Mouse (Mus musculus): Measurements from ENCODE around the gene Eif5a.
"Not testable (repeated sequence)": the region's sequence is repeated elsewhere in the genome, so short reads cannot be mapped to it uniquely, and the experiment has no call there.

Gene Eif5a

GRCm38 (mm10) chr11:69921114-69922011 lies at the start of gene Eif5a:
Gene Eif5a, minus strand, starts transcription at chr11:69921958.
- DNase-seq (ENCODE audit: extremely low spot score, low spot score): peak; percentile 100

- DNase-seq (ENCODE audit: extremely low spot score, low spot score): no peak
Measured at GRCm38 (mm10) chr11:69970775-69971174, 49.0 kb upstream of the Eif5a start.

GRCm38 (mm10) chr11:69970222-69970621 lies 48.5 kb upstream of the Eif5a start:
- DNase-seq (ENCODE audit: extremely low spot score, low spot score): no peak

- no peak for DNase-seq (ENCODE audit: extremely low spot score, low spot score)
Measured at GRCm38 (mm10) chr11:69968793-69969192, 47.0 kb upstream of the Eif5a start.

GRCm38 (mm10) chr11:69966860-69967517 lies 45.2 kb upstream of the Eif5a start:
- no peak for DNase-seq (ENCODE audit: extremely low spot score, low spot score)

- peak; percentile 57 for DNase-seq (ENCODE audit: extremely low spot score, low spot score)
Measured at GRCm38 (mm10) chr11:69966006-69966859, 44.5 kb upstream of the Eif5a start.

GRCm38 (mm10) chr11:69965271-69966005 lies 43.7 kb upstream of the Eif5a start:
- DNase-seq (ENCODE audit: extremely low spot score, low spot score): peak; percentile 30

- no peak for DNase-seq (ENCODE audit: extremely low spot score, low spot score)
Measured at GRCm38 (mm10) chr11:69964650-69965270, 43.0 kb upstream of the Eif5a start, which contains the start of gene Cldn7. Gene Cldn7, plus strand, starts transcription at chr11:69964779.

GRCm38 (mm10) chr11:69961841-69962240 lies 40.1 kb upstream of the Eif5a start:
- no peak for DNase-seq (ENCODE audit: extremely low spot score, low spot score)

- no peak for DNase-seq (ENCODE audit: extremely low spot score, low spot score)
Measured at GRCm38 (mm10) chr11:69960616-69961015, 38.9 kb upstream of the Eif5a start.

- no peak for DNase-seq (ENCODE audit: extremely low spot score, low spot score)
Measured at GRCm38 (mm10) chr11:69956218-69956617, 34.5 kb upstream of the Eif5a start.

- DNase-seq (ENCODE audit: extremely low spot score, low spot score): not testable (repeated sequence)
Measured at GRCm38 (mm10) chr11:69955618-69956017, 33.9 kb upstream of the Eif5a start.

- DNase-seq (ENCODE audit: extremely low spot score, low spot score): no peak
Measured at GRCm38 (mm10) chr11:69953267-69953915, 31.6 kb upstream of the Eif5a start.

GRCm38 (mm10) chr11:69952274-69952673 lies 30.5 kb upstream of the Eif5a start:
- no peak for DNase-seq (ENCODE audit: extremely low spot score, low spot score)

GRCm38 (mm10) chr11:69950807-69951459 lies 29.2 kb upstream of the Eif5a start:
- no peak for DNase-seq (ENCODE audit: extremely low spot score, low spot score)

- peak; percentile 91 for DNase-seq (ENCODE audit: extremely low spot score, low spot score)
Measured at GRCm38 (mm10) chr11:69948763-69949150, 27.0 kb upstream of the Eif5a start.

GRCm38 (mm10) chr11:69948066-69948762 lies 26.5 kb upstream of the Eif5a start, which contains the start of gene Slc2a4:
Gene Slc2a4, minus strand, starts transcription at chr11:69948188.
- DNase-seq (ENCODE audit: extremely low spot score, low spot score): peak; percentile 93

- peak; percentile 53 for DNase-seq (ENCODE audit: extremely low spot score, low spot score)
Measured at GRCm38 (mm10) chr11:69947337-69948065, 25.7 kb upstream of the Eif5a start.

Data from neural tube, embryonic 10.5 days (tissue).